Mouse (Mus musculus) neural tube, embryonic 11.5 days (tissue): Measurements from ENCODE around the gene Arrdc4. TPM values are rescaled to one million over a fixed set of nuclear protein-coding genes. Genes with fewer than 3 reads are reported as not detected.

Experiments used
- ATAC-seq: fragments of 200-750 bp; cut with Nextera tagmentation; 2 replicates; pipeline ENCODE4 v1.8.0; 2017; ENCODE audit warnings: moderate number of reproducible peaks, mild to moderate bottlenecking, moderate TSS enrichment, moderate library complexity; ENCODE audit not compliant: insufficient read depth, low FRiP score, low TSS enrichment
- DNase-seq: peaks from one replicate; pipeline ENCODE4 v3.0.0-alpha.2; 2015; ENCODE audit warnings: low spot score
- H3K27ac ChIP-seq: fragments of 300-500 bp; sonication (generic); 2 replicates; pipeline ENCODE4 v1.5.1; 2014; ENCODE audit warnings: low read depth, mild to moderate bottlenecking, low read length
- H3K27me3 ChIP-seq: fragments of 300-500 bp; sonication (generic); 2 replicates; pipeline ENCODE4 v1.6.1; 2014; ENCODE audit warnings: mild to moderate bottlenecking, low read length, mixed read lengths; ENCODE audit not compliant: control insufficient read depth, insufficient read depth
- H3K36me3 ChIP-seq: fragments of 300-500 bp; sonication (generic); 2 replicates; pipeline ENCODE4 v1.6.1; 2014; ENCODE audit warnings: mild to moderate bottlenecking, low read length, moderate library complexity, mixed read lengths; ENCODE audit not compliant: control insufficient read depth, insufficient read depth
- H3K4me1 ChIP-seq: fragments of 300-500 bp; sonication (generic); 2 replicates; pipeline ENCODE4 v1.6.1; 2014; ENCODE audit warnings: low read length, mixed read lengths; ENCODE audit not compliant: control insufficient read depth, insufficient read depth
- H3K4me2 ChIP-seq: fragments of 300-500 bp; sonication (generic); 2 replicates; pipeline ENCODE4 v1.6.1; 2014; ENCODE audit warnings: low read depth, mild to moderate bottlenecking, moderate library complexity
- H3K4me3 ChIP-seq: fragments of 300-500 bp; sonication (generic); 2 replicates; pipeline ENCODE4 v1.5.1; 2014; ENCODE audit warnings: low read depth, low read length
- H3K9ac ChIP-seq: fragments of 300-500 bp; sonication (generic); 2 replicates; pipeline ENCODE4 v1.6.1; 2014; ENCODE audit warnings: mild to moderate bottlenecking, low read length
- H3K9me3 ChIP-seq: fragments of 300-500 bp; sonication (generic); 2 replicates; pipeline ENCODE4 v1.6.1; 2016; ENCODE audit warnings: low read length; ENCODE audit not compliant: control insufficient read depth
- WGBS: fragments of 180-500 bp; shearing (Covaris S2); extraction: QIAGEN DNeasy Blood & Tissue Kit; methylation state at CpG from one replicate; pipeline ENCODE4 v1.1.7; 2014; 5-methylcytosine and 5-hydroxymethylcytosine counted together
- polyA plus RNA-seq: library from polyadenylated mRNA; unstranded; fragments of >200 nt; fragmentation: Nextera tagmentation; extraction: Ambion mirVana; gene quantifications from 2 replicates; pipeline ENCODE4 v1.2.1, GENCODE M21; 2014

Arrdc4 gene
- polyA plus RNA-seq, 1 experiment from 2014 or later: 25.5 TPM

DNA sequence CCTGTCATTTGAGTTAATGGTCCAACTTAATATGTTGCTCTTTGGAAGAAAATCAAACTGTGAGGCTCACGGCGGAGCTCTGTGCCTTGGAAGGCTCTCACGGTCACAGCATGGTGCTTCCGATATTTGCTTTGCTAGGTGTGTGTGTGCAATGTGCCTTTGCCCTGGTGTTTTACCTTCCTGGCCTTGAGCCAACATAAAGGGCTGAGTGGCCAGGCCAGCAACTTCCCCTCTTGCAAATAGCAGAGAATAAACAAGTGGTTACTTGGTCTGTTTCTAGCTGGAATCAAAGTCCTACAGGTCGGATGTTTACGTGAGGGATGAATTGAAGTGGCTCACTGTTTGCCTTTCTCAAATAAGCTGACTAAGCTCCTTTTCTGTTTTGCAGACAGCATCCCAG is 52.1 kb downstream of the Arrdc4 start:
- WGBS: 84% methylated on average over 6 of the region's 6 CpGs
- no peak for ATAC-seq

DNA sequence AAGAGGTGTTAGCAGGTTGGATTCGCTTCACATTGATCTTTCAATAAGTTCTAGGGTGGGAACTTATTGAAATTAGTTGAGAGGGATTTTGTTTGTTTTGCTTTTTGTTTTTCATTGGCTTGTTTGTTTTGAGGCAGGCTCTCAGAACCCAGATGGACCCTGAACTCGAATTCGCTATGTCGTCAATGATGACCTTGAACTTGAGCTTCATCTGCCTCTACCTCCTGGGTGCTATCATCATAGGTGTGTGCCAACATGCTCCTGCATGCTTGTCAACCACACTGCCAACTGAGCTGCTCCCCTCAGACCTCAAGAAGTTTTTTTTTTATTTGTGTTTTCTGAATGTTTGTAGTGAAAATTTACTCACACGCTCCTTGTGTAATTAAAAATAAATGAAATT is 52.6 kb downstream of the Arrdc4 start:
- Histone ChIP-seq H3K36me3 (no peaks in the 10 kb centered on the region), H3K4me1 (no peaks in the 10 kb centered on the region), H3K4me3 (no peak overlapping the region), H3K27me3 (no peaks in the 10 kb centered on the region), H3K27ac (no peak overlapping the region), H3K4me2 (no peak overlapping the region), H3K9me3 (no peaks in the 10 kb centered on the region), H3K9ac (no peak overlapping the region)
- ATAC-seq (no peak), DNase-seq (no peak)
- 93% methylated on average over 5 of the region's 5 CpGs for WGBS

More for the DNA sequence above, 52.1 kb downstream of the Arrdc4 start:
- Histone ChIP-seq H3K4me3 (no peak overlapping the region), H3K27me3 (no peaks in the 10 kb centered on the region), H3K4me1 (no peaks in the 10 kb centered on the region), H3K36me3 (no peaks in the 10 kb centered on the region), H3K27ac (no peak overlapping the region), H3K9ac (no peak overlapping the region), H3K9me3 (no peaks in the 10 kb centered on the region), H3K4me2 (no peak overlapping the region)
- DNase-seq: no peak

DNA sequence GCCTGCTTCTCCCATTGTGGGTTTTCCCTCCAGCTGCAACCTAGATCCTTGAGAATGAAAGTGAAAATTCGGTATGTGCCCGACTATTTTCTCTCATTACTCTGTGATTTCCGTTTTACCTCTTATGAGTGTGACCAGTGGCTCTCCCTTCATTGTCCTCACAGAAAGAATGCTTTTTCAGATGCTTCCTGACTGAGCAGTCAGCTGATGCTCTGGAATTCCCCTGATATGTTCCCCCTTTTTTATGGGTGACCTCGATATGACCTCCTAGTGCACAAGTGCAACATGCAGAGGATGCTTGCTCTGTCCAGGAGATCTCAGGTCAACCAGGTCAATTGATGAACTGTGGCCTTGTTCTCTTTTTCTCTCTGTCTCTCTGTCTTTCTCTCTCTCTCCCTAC is 56.3 kb downstream of the Arrdc4 start:
- Histone ChIP-seq H3K4me3 (no peak overlapping the region), H3K27ac (no peak overlapping the region), H3K9me3 (no peaks in the 10 kb centered on the region), H3K9ac (no peak overlapping the region), H3K4me2 (no peak overlapping the region), H3K4me1 (no peaks in the 10 kb centered on the region), H3K27me3 (no peaks in the 10 kb centered on the region), H3K36me3 (no peaks in the 10 kb centered on the region)
- ATAC-seq (no peak), DNase-seq (no peak)
- WGBS: 59% methylated on average over 4 of the region's 4 CpGs

DNA sequence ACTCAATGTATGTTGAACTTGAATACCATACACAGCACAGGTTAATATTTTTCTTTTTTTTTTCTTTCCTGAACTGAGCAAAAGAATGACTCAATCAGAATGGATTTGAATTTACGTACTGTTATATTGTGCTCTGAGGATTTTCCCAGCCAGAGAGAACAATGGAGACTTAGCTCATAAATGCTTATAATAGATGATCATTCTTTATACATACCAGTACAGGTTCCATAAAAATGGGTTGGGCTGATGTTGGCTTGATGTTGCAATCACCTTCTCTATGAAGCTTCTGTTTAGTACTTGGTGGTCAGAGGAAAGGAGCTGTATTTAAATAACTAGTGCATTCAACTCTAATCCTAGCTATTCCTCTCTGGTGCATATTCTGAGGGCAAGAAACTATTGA is 57.6 kb downstream of the Arrdc4 start:
- H3K27me3 ChIP-seq: no peaks in the 10 kb centered on the region
- WGBS: 94% methylated on average over 1 of the region's 1 CpGs
- H3K9ac ChIP-seq: no peak overlapping the region
- no peaks in the 10 kb centered on the region for H3K36me3 ChIP-seq
- DNase-seq (no peak), ATAC-seq (no peak)
- no peak overlapping the region for H3K4me2 ChIP-seq
- H3K4me3 ChIP-seq: no peak overlapping the region
- no peak overlapping the region for H3K27ac ChIP-seq
- H3K4me1 ChIP-seq: no peaks in the 10 kb centered on the region; the same call in 1 of the 2 replicates
- no peaks in the 10 kb centered on the region for H3K9me3 ChIP-seq

DNA sequence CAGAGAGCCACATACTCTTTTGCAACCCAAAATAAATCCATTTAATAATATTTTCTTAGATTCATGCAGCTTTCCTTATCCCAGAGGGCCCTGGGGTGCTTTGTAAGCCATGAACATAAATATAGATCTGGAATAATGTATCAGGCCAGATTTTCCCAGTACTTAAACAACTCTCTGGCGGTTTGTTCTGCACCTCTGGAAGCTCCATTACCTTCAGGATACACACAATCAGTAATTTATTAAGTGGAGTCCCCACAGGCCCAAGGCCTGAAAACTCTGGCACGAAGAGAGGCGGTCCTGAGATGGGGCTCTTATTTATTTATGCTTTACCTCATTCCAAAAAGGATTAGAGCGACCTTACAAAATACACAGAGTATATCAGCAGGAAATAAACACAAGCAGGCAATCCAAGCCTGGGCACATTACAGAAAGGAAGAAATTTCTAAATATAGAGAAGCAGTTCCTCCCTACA is 61.9 kb downstream of the Arrdc4 start:
- Histone ChIP-seq H3K27me3 (no peaks in the 10 kb centered on the region), H3K4me3 (no peak overlapping the region), H3K9me3 (no peaks in the 10 kb centered on the region), H3K4me2 (no peak overlapping the region), H3K27ac (no peak overlapping the region), H3K4me1 (no peaks in the 10 kb centered on the region; the same call in 1 of the 2 replicates), H3K9ac (no peak overlapping the region), H3K36me3 (no peaks in the 10 kb centered on the region)
- WGBS: 58% methylated on average over 4 of the region's 4 CpGs
- no peak for ATAC-seq
- DNase-seq: peak; percentile 16
